8 mouse cellular contexts compared by ENCODE assay signal in genomic region chr1:38836477-38836872, GRCm38 (mm10). TPM values are rescaled to one million over a fixed set of nuclear protein-coding genes. Genes with fewer than 3 reads are reported as not detected.
DNase-seq lines count a peak whose midpoint lies in the region; ATAC-seq and TF ChIP-seq lines count a peak whose summit lies in the region.

Gene Lonrf2 (minus strand): TSS chr1:38836711.

- TF ChIP-seq EP300 in lung, postnatal 0 days (IDR thresholded peaks at IDR 0.05) = no peak

- H3K36me3 ChIP-seq in lung, postnatal 0 days (ENCODE audit: insufficient read depth, low read length) = no peaks in the 10 kb centered on the region
- no peaks in the 10 kb centered on the region for H3K36me3 ChIP-seq in heart, embryonic 16.5 days (ENCODE audit: control insufficient read depth, insufficient read depth)
- no peaks in the 10 kb centered on the region for H3K36me3 ChIP-seq in neural tube, embryonic 14.5 days (ENCODE audit: control insufficient read depth, insufficient read depth, low read length)

- H3K9me3 ChIP-seq in lung, postnatal 0 days (ENCODE audit: low read length) = no peaks in the 10 kb centered on the region
- no peaks in the 10 kb centered on the region for H3K9me3 ChIP-seq in heart, embryonic 16.5 days (replicated peaks; ENCODE audit: control insufficient read depth, low read length)
- no peaks in the 10 kb centered on the region for H3K9me3 ChIP-seq in neural tube, embryonic 14.5 days (ENCODE audit: control insufficient read depth, low read length)

- under 1% methylated on average over 39 of the region's 47 CpGs for WGBS in lung, postnatal 0 days
- 1% methylated on average over 47 of the region's 47 CpGs for WGBS in heart, embryonic 16.5 days
- under 1% methylated on average over 45 of the region's 47 CpGs for WGBS in neural tube, embryonic 14.5 days

- intact Hi-C loops in left cerebral cortex, postnatal 10 days (cut with DNase I) = no loop called here

- TF ChIP-seq CTCF in lung, postnatal 0 days (IDR thresholded peaks at IDR 0.05) = no peak

- H3K27ac ChIP-seq in lung, postnatal 0 days (ENCODE audit: low read length) = no peak within 1 kb of the TSS
- no peak within 1 kb of the TSS for H3K27ac ChIP-seq in heart, embryonic 16.5 days (ENCODE audit: low read length)
- H3K27ac ChIP-seq in neural tube, embryonic 14.5 days (ENCODE audit: low read depth, low read length) = peak within 1 kb of the TSS; percentile 96

- peaks cover 23% of the 10 kb centered on the region for H3K27me3 ChIP-seq in lung, postnatal 0 days (replicated peaks; ENCODE audit: insufficient read depth, low read length)
- H3K27me3 ChIP-seq in heart, embryonic 16.5 days (ENCODE audit: control insufficient read depth, insufficient read depth, low read length) = peaks cover 23% of the 10 kb centered on the region
- H3K27me3 ChIP-seq in neural tube, embryonic 14.5 days (ENCODE audit: control insufficient read depth, insufficient read depth, low read length) = no peaks in the 10 kb centered on the region

- no peak within 1 kb of the TSS for H3K9ac ChIP-seq in lung, postnatal 0 days (replicated peaks; ENCODE audit: low read depth)
- peak within 1 kb of the TSS; percentile 71 for H3K9ac ChIP-seq in heart, embryonic 16.5 days (ENCODE audit: low read length)
- peak within 1 kb of the TSS; percentile 92 for H3K9ac ChIP-seq in neural tube, embryonic 14.5 days (replicated peaks; ENCODE audit: low read depth, low read length)

- peak; percentile 28; the same call in 1 of the 2 replicates for ATAC-seq in lung, postnatal 0 days
- ATAC-seq in heart, embryonic 16.5 days (replicated peaks; ENCODE audit: extremely low read depth, insufficient read depth, low FRiP score) = peak; percentile 33; the same call in 1 of the 2 replicates
- peak; percentile 95 for ATAC-seq in neural tube, embryonic 14.5 days (ENCODE audit: low read depth)

- H3K4me1 ChIP-seq in lung, postnatal 0 days (ENCODE audit: insufficient read depth, low read depth, low read length) = no peaks in the 10 kb centered on the region; the same call in 1 of the 2 replicates
- H3K4me1 ChIP-seq in heart, embryonic 16.5 days (ENCODE audit: control insufficient read depth, insufficient read depth, low read length) = no peaks in the 10 kb centered on the region
- H3K4me1 ChIP-seq in neural tube, embryonic 14.5 days (ENCODE audit: control insufficient read depth, insufficient read depth, low read length) = peaks cover 12% of the 10 kb centered on the region; the same call in 1 of the 2 replicates

- no peak for DNase-seq in lung, postnatal 0 days (ENCODE audit: low spot score)
- no peak for DNase-seq in lung, adult 18-20 months
- DNase-seq in embryo, embryonic 10.5 days (ENCODE audit: low spot score) = peak; percentile 50
- peak; percentile 73 to 84 for DNase-seq in left cerebral cortex, postnatal 10 days (ENCODE audit: extremely low spot score in 1 of 2, low spot score in 2 of 2)
- no peak for DNase-seq in thymus, postnatal 25 days
- DNase-seq in ovary, postnatal 10 days (ENCODE audit: low spot score) = no peak

- H3K4me2 ChIP-seq in lung, postnatal 0 days (replicated peaks; ENCODE audit: low read depth, low read length) = peak within 1 kb of the TSS; percentile 84
- H3K4me2 ChIP-seq in heart, embryonic 16.5 days (ENCODE audit: low read depth, low read length) = peak within 1 kb of the TSS; percentile 95
- H3K4me2 ChIP-seq in neural tube, embryonic 14.5 days (ENCODE audit: low read depth, low read length) = peak within 1 kb of the TSS; percentile 98

- H3K4me3 ChIP-seq in lung, postnatal 0 days (ENCODE audit: low read depth, low read length) = peak within 1 kb of the TSS; percentile 44
- peak within 1 kb of the TSS; percentile 63 for H3K4me3 ChIP-seq in heart, embryonic 16.5 days (ENCODE audit: low read length)
- H3K4me3 ChIP-seq in neural tube, embryonic 14.5 days (ENCODE audit: low read depth, low read length) = peak within 1 kb of the TSS; percentile 75

RNA-seq across cellular contexts. Expression of gene Lonrf2, which starts in this region (rescaled TPM):
- 0.07 and 0.08 TPM in 2 replicates for polyA plus RNA-seq in lung, postnatal 0 days (2015; fragmentation: Nextera tagmentation; extraction: Ambion mirVana)
- 0.34 and 0.74 TPM in 2 replicates for polyA plus RNA-seq in heart, embryonic 16.5 days (2015; fragmentation: Nextera tagmentation; extraction: Ambion mirVana)
- total RNA-seq in left cerebral cortex, postnatal 10 days (2021) = 100 to 1,000 TPM; 136 to 141 TPM
- 29.4 and 31.1 TPM in 2 replicates for polyA plus RNA-seq in neural tube, embryonic 14.5 days (2014; fragmentation: Nextera tagmentation; extraction: Ambion mirVana)

Comparison
In these comparisons a context has a peak if more than half of its experiments do, and no peak if none do; other contexts are left out.
1. RNA of gene Lonrf2 (polyA plus RNA-seq): 29.4 to 31.1 TPM in neural tube, embryonic 14.5 days; 0.34 to 0.74 TPM in heart, embryonic 16.5 days and 0.07 to 0.08 TPM in lung, postnatal 0 days; every median in the first group is over 10 times any median in the second.
2. Peak in ATAC-seq, H3K4me3 ChIP-seq and H3K4me2 ChIP-seq in lung, postnatal 0 days; RNA of the gene not detected or under 1 TPM.
3. Peak in ATAC-seq, H3K4me3 ChIP-seq, H3K9ac ChIP-seq and H3K4me2 ChIP-seq in heart, embryonic 16.5 days; RNA of the gene not detected or under 1 TPM.
4. ATAC-seq: peak in every context shown above with its lines; median percentile 95 in neural tube, embryonic 14.5 days; 33 in heart, embryonic 16.5 days; 28 in lung, postnatal 0 days.
5. DNase-seq: peak in embryo, embryonic 10.5 days (single experiment) and left cerebral cortex, postnatal 10 days (2 of 2); none in lung, postnatal 0 days (single experiment), lung, adult 18-20 months (0 of 2), thymus, postnatal 25 days (single experiment) and ovary, postnatal 10 days (single experiment).
6. Peak in every context shown above with its lines, with median percentiles within 50 percentile points of each other: H3K4me2 ChIP-seq and H3K4me3 ChIP-seq.